Mouse (Mus musculus): ENCODE results near the gene Elmo2.

DNA sequence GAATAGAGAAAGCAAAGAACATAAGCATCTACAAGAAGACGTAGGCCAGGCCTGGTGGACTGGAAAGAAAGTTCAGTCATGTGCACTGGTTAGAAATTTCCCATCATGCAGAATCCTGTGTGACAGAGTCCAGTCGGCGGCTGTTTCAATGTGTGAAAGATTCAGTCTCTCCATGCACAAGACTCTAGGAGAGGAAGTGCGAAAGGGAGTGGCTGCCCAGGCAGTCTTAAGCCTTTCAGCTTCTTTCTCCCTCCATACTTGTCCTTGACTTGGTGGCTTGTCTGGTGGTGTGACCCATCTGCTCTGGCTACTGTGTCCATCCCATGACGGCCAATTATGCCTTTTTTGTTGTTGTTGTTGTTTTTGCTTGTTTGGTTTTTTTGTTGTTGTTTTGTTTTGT, 19.9 kb upstream of the Elmo2 start:
- TF ChIP-seq CTCF (IDR thresholded peaks at IDR 0.05; ENCODE audit: extremely low read depth, insufficient read depth, low read length) (no peak), POLR2A (IDR thresholded peaks at IDR 0.05; ENCODE audit: extremely low read depth, insufficient read depth, low read length) (no peak)

All from cortical plate, adult 2 months (tissue).